Mouse (Mus musculus): Measurements from ENCODE around the gene Clic4. TPM values are rescaled to one million over a fixed set of nuclear protein-coding genes. Genes with fewer than 3 reads are reported as not detected.

Gene Clic4
- polyA plus RNA-seq, 1 experiment from 2014 or later: 141 TPM

GRCm38 (mm10) chr4:135266987-135267386, 5.6 kb downstream of the Clic4 start:
- H3K9me3 ChIP-seq (ENCODE audit: control insufficient read depth, low read length): no peaks in the 10 kb centered on the region
- WGBS: 84% methylated on average over 9 of the region's 9 CpGs
- H3K9ac ChIP-seq (ENCODE audit: low read length): no peak overlapping the region
- H3K36me3 ChIP-seq (ENCODE audit: control insufficient read depth, insufficient read depth, low read length): peaks cover 3% of the 10 kb centered on the region; the same call in 1 of the 2 replicates
- ATAC-seq (ENCODE audit: insufficient number of reproducible peaks, low FRiP score, low TSS enrichment, low read depth): no peak
- no peak for DNase-seq (ENCODE audit: low spot score)
- H3K4me3 ChIP-seq (ENCODE audit: low read depth, low read length): no peak overlapping the region
- no peaks in the 10 kb centered on the region for H3K27me3 ChIP-seq (ENCODE audit: control insufficient read depth, insufficient read depth, low read length)
- no peak overlapping the region; the same call in 1 of the 2 replicates for H3K4me2 ChIP-seq (ENCODE audit: low read depth, severe bottlenecking)
- H3K27ac ChIP-seq (replicated peaks; ENCODE audit: low read depth, low read length): no peak overlapping the region
- H3K4me1 ChIP-seq (ENCODE audit: control insufficient read depth, insufficient read depth, low read length): peaks cover 24% of the 10 kb centered on the region

DNA sequence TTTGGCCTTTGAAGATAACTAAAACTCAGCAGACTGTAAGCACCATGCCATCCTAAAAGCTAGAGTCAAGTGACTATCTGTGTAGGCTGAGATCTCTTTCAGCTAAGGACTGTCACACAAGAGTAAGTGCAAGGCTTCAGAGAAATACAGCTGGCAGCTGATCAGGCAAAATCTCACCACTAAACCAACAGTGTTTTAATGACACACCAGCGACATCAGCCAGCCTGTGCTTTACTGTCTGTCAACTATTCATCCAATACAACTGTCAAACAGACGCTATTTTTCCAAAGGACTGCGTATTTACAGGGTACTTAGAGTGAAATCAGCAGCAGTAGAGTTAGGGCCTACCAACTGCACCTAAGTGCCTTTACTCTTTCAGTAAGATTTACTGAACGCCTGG, 12.2 kb downstream of the Clic4 start:
- H3K9ac ChIP-seq (ENCODE audit: low read length): no peak overlapping the region
- peaks cover 5% of the 10 kb centered on the region; the same call in 1 of the 2 replicates for H3K36me3 ChIP-seq (ENCODE audit: control insufficient read depth, insufficient read depth, low read length)
- no peak for ATAC-seq (ENCODE audit: insufficient number of reproducible peaks, low FRiP score, low TSS enrichment, low read depth)
- H3K9me3 ChIP-seq (ENCODE audit: control insufficient read depth, low read length): no peaks in the 10 kb centered on the region
- DNase-seq (ENCODE audit: low spot score): no peak
- H3K4me2 ChIP-seq (ENCODE audit: low read depth, severe bottlenecking): no peak overlapping the region
- H3K4me3 ChIP-seq (ENCODE audit: low read depth, low read length): no peak overlapping the region
- peaks cover 10% of the 10 kb centered on the region for H3K4me1 ChIP-seq (ENCODE audit: control insufficient read depth, insufficient read depth, low read length)
- H3K27me3 ChIP-seq (ENCODE audit: control insufficient read depth, insufficient read depth, low read length): no peaks in the 10 kb centered on the region
- 85% methylated on average over 4 of the region's 4 CpGs for WGBS
- H3K27ac ChIP-seq (replicated peaks; ENCODE audit: low read depth, low read length): no peak overlapping the region

- 64% methylated on average over 7 of the region's 7 CpGs for WGBS
- DNase-seq (ENCODE audit: low spot score) (no peak), ATAC-seq (ENCODE audit: insufficient number of reproducible peaks, low FRiP score, low TSS enrichment, low read depth) (no peak)
- Histone ChIP-seq H3K9ac (ENCODE audit: low read length) (0 out of 2 replicates have a peak overlapping the region, but pooled peaks have one; percentile 30), H3K4me1 (ENCODE audit: control insufficient read depth, insufficient read depth, low read length) (peaks cover 10% of the 10 kb centered on the region), H3K27me3 (ENCODE audit: control insufficient read depth, insufficient read depth, low read length) (no peaks in the 10 kb centered on the region), H3K4me2 (ENCODE audit: low read depth, severe bottlenecking) (0 out of 2 replicates have a peak overlapping the region, but pooled peaks have one; percentile 8), H3K27ac (replicated peaks; ENCODE audit: low read depth, low read length) (peak overlapping the region; percentile 39; the same call in 1 of the 2 replicates), H3K4me3 (ENCODE audit: low read depth, low read length) (no peak overlapping the region), H3K36me3 (ENCODE audit: control insufficient read depth, insufficient read depth, low read length) (peaks cover 5% of the 10 kb centered on the region; the same call in 1 of the 2 replicates), H3K9me3 (ENCODE audit: control insufficient read depth, low read length) (no peaks in the 10 kb centered on the region)
Observed at GRCm38 (mm10) chr4:135258521-135258920, 14.1 kb downstream of the Clic4 start.

- H3K27me3 ChIP-seq (ENCODE audit: control insufficient read depth, insufficient read depth, low read length): no peaks in the 10 kb centered on the region
- H3K4me1 ChIP-seq (ENCODE audit: control insufficient read depth, insufficient read depth, low read length): peaks cover 10% of the 10 kb centered on the region
- no peak overlapping the region for H3K9ac ChIP-seq (ENCODE audit: low read length)
- no peaks in the 10 kb centered on the region for H3K9me3 ChIP-seq (ENCODE audit: control insufficient read depth, low read length)
- H3K4me3 ChIP-seq (ENCODE audit: low read depth, low read length): no peak overlapping the region
- DNase-seq (ENCODE audit: low spot score) (no peak), ATAC-seq (ENCODE audit: insufficient number of reproducible peaks, low FRiP score, low TSS enrichment, low read depth) (no peak)
- peak overlapping the region; percentile 39; the same call in 1 of the 2 replicates for H3K27ac ChIP-seq (replicated peaks; ENCODE audit: low read depth, low read length)
- H3K4me2 ChIP-seq (ENCODE audit: low read depth, severe bottlenecking): 0 out of 2 replicates have a peak overlapping the region, but pooled peaks have one; percentile 8
- peaks cover 5% of the 10 kb centered on the region; the same call in 1 of the 2 replicates for H3K36me3 ChIP-seq (ENCODE audit: control insufficient read depth, insufficient read depth, low read length)
- WGBS: 77% methylated on average over 9 of the region's 9 CpGs
Observed at GRCm38 (mm10) chr4:135257881-135258476, 14.6 kb downstream of the Clic4 start.

DNA sequence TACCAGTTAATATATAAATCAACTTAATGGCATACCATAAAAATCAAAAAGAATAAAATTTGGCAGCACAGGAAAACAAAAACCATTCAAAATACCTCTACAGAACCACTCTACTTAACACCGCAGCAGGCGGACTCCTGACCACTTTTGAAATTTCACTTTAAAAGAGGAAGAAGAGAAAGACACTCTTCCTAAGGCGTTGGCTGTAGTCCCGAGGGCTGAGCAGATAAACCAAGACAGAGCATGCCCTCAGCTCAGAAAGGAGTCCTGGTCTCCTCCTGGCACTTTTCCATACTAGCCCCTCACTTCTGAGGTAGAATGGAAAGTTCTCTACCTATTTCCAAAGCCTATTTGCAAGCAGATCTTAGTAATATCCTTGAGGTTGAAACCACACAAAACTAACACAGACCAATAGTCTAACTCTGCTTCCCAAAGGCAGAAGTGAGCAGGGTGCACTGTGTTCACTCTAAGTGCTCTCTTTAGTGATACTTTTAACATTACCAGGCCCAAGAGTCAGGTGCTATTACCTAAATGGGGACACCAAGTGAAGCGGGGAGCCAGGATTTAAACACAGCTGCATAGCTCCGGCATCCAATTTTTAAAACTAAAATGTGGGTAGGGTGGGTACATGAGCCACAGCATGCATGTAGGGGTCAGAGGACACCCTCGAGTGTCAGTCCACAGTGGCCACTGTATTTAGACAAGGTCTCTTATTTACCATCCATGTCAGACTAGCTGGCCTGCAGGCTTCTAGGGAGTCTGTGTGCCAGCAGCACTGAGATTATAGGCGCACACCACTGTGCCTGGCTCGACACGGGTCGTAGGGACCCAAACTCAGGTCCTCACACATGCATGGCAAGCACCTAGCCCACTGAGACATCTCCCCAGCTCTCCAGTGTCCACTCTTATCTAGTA, 15.8 kb downstream of the Clic4 start:
- WGBS: 92% methylated on average over 11 of the region's 11 CpGs
- H3K27me3 ChIP-seq (ENCODE audit: control insufficient read depth, insufficient read depth, low read length): no peaks in the 10 kb centered on the region
- ATAC-seq (ENCODE audit: insufficient number of reproducible peaks, low FRiP score, low TSS enrichment, low read depth) (no peak), DNase-seq (ENCODE audit: low spot score) (no peak)
- no peak overlapping the region for H3K9ac ChIP-seq (ENCODE audit: low read length)
- H3K4me2 ChIP-seq (ENCODE audit: low read depth, severe bottlenecking): no peak overlapping the region
- H3K9me3 ChIP-seq (ENCODE audit: control insufficient read depth, low read length): no peaks in the 10 kb centered on the region
- H3K4me1 ChIP-seq (ENCODE audit: control insufficient read depth, insufficient read depth, low read length): peaks cover 10% of the 10 kb centered on the region
- H3K36me3 ChIP-seq (ENCODE audit: control insufficient read depth, insufficient read depth, low read length): peaks cover 2% of the 10 kb centered on the region; the same call in 1 of the 2 replicates
- no peak overlapping the region for H3K27ac ChIP-seq (replicated peaks; ENCODE audit: low read depth, low read length)
- H3K4me3 ChIP-seq (ENCODE audit: low read depth, low read length): no peak overlapping the region

GRCm38 (mm10) chr4:135254770-135255169, 17.8 kb downstream of the Clic4 start:
- no peak for ATAC-seq (ENCODE audit: insufficient number of reproducible peaks, low FRiP score, low TSS enrichment, low read depth)
- Histone ChIP-seq H3K4me3 (ENCODE audit: low read depth, low read length) (no peak overlapping the region), H3K4me2 (ENCODE audit: low read depth, severe bottlenecking) (no peak overlapping the region), H3K9ac (ENCODE audit: low read length) (no peak overlapping the region), H3K36me3 (ENCODE audit: control insufficient read depth, insufficient read depth, low read length) (no peaks in the 10 kb centered on the region), H3K27me3 (ENCODE audit: control insufficient read depth, insufficient read depth, low read length) (no peaks in the 10 kb centered on the region), H3K27ac (replicated peaks; ENCODE audit: low read depth, low read length) (peak overlapping the region; percentile 51; the same call in 1 of the 2 replicates), H3K4me1 (ENCODE audit: control insufficient read depth, insufficient read depth, low read length) (peaks cover 10% of the 10 kb centered on the region), H3K9me3 (ENCODE audit: control insufficient read depth, low read length) (no peaks in the 10 kb centered on the region)
- DNase-seq (ENCODE audit: low spot score): no peak
- 73% methylated on average over 3 of the region's 3 CpGs for WGBS

GRCm38 (mm10) chr4:135254321-135254720, 18.3 kb downstream of the Clic4 start:
- Histone ChIP-seq H3K9me3 (ENCODE audit: control insufficient read depth, low read length) (no peaks in the 10 kb centered on the region), H3K4me1 (ENCODE audit: control insufficient read depth, insufficient read depth, low read length) (peaks cover 10% of the 10 kb centered on the region), H3K4me3 (ENCODE audit: low read depth, low read length) (no peak overlapping the region), H3K4me2 (ENCODE audit: low read depth, severe bottlenecking) (no peak overlapping the region), H3K27me3 (ENCODE audit: control insufficient read depth, insufficient read depth, low read length) (no peaks in the 10 kb centered on the region), H3K27ac (replicated peaks; ENCODE audit: low read depth, low read length) (peak overlapping the region; percentile 51; the same call in 1 of the 2 replicates), H3K36me3 (ENCODE audit: control insufficient read depth, insufficient read depth, low read length) (no peaks in the 10 kb centered on the region), H3K9ac (ENCODE audit: low read length) (0 out of 2 replicates have a peak overlapping the region, but pooled peaks have one; percentile 19)
- no peak for DNase-seq (ENCODE audit: low spot score)
- WGBS: 94% methylated on average over 4 of the region's 4 CpGs
- no peak for ATAC-seq (ENCODE audit: insufficient number of reproducible peaks, low FRiP score, low TSS enrichment, low read depth)

- Histone ChIP-seq H3K4me2 (ENCODE audit: low read depth, severe bottlenecking) (no peak overlapping the region), H3K36me3 (ENCODE audit: control insufficient read depth, insufficient read depth, low read length) (0 out of 2 replicates have a peak, but pooled peaks cover 2% of the 10 kb centered on the region), H3K4me1 (ENCODE audit: control insufficient read depth, insufficient read depth, low read length) (peaks cover 6% of the 10 kb centered on the region), H3K9me3 (ENCODE audit: control insufficient read depth, low read length) (no peaks in the 10 kb centered on the region), H3K9ac (ENCODE audit: low read length) (no peak overlapping the region), H3K27ac (replicated peaks; ENCODE audit: low read depth, low read length) (no peak overlapping the region), H3K4me3 (ENCODE audit: low read depth, low read length) (no peak overlapping the region), H3K27me3 (ENCODE audit: control insufficient read depth, insufficient read depth, low read length) (no peaks in the 10 kb centered on the region)
- ATAC-seq (ENCODE audit: insufficient number of reproducible peaks, low FRiP score, low TSS enrichment, low read depth) (no peak), DNase-seq (ENCODE audit: low spot score) (no peak)
- WGBS: 92% methylated on average over 12 of the region's 12 CpGs
Observed at GRCm38 (mm10) chr4:135253239-135254039, 19.2 kb downstream of the Clic4 start.

Measured in limb, embryonic 11.5 days (tissue).